Mouse (Mus musculus) heart, embryonic 11.5 days (tissue): ENCODE measurements at regions not wholly inside any gene's neighbourhood (a gene's known extent, or its start where the extent isn't known, plus 50 kb on each side); places are given as distances from the start of the nearest gene placed in this dataset.

ENCODE experiments used
- ATAC-seq: fragments of 200-750 bp; cut with Nextera tagmentation; replicated peaks from 2 replicates; pipeline ENCODE4 v1.8.0; 2017; ENCODE audit warnings: moderate library complexity; ENCODE audit not compliant: insufficient number of reproducible peaks, low FRiP score, low TSS enrichment
- H3K27ac ChIP-seq: fragments of 300-500 bp; sonication (generic); 2 replicates; pipeline ENCODE4 v1.5.1; 2014; ENCODE audit warnings: mild to moderate bottlenecking, low read depth, low read length
- H3K27me3 ChIP-seq: fragments of 300-500 bp; sonication (generic); 2 replicates; pipeline ENCODE4 v1.6.1; 2014; ENCODE audit warnings: mild to moderate bottlenecking, low read length, mixed read lengths; ENCODE audit not compliant: control insufficient read depth, insufficient read depth
- H3K36me3 ChIP-seq: fragments of 300-500 bp; sonication (generic); 2 replicates; pipeline ENCODE4 v1.6.1; 2014; ENCODE audit warnings: mild to moderate bottlenecking, low read length, moderate library complexity, mixed read lengths; ENCODE audit not compliant: control insufficient read depth, insufficient read depth
- H3K4me1 ChIP-seq: fragments of 300-500 bp; sonication (generic); 2 replicates; pipeline ENCODE4 v1.6.1; 2014; ENCODE audit warnings: low read length; ENCODE audit not compliant: control insufficient read depth, insufficient read depth
- H3K4me2 ChIP-seq: fragments of 300-500 bp; sonication (generic); 2 replicates; pipeline ENCODE4 v1.6.1; 2014; ENCODE audit warnings: mild to moderate bottlenecking, moderate library complexity
- H3K4me3 ChIP-seq: fragments of 300-500 bp; sonication (generic); 2 replicates; pipeline ENCODE4 v1.5.1; 2014; ENCODE audit warnings: low read depth, low read length
- H3K9ac ChIP-seq: fragments of 300-500 bp; sonication (generic); 2 replicates; pipeline ENCODE4 v1.6.1; 2014; ENCODE audit warnings: mild to moderate bottlenecking, low read depth, low read length, moderate library complexity
- H3K9me3 ChIP-seq: fragments of 300-500 bp; sonication (generic); replicated peaks from 2 replicates; pipeline ENCODE4 v1.6.1; 2016; ENCODE audit warnings: low read length; ENCODE audit not compliant: control insufficient read depth
- WGBS: fragments of 180-500 bp; shearing (Covaris S2); extraction: QIAGEN DNeasy Blood & Tissue Kit; methylation state at CpG from one replicate; pipeline ENCODE4 v1.1.7; 2014; ENCODE audit not compliant: insufficient replicate concordance; 5-methylcytosine and 5-hydroxymethylcytosine counted together

DNA sequence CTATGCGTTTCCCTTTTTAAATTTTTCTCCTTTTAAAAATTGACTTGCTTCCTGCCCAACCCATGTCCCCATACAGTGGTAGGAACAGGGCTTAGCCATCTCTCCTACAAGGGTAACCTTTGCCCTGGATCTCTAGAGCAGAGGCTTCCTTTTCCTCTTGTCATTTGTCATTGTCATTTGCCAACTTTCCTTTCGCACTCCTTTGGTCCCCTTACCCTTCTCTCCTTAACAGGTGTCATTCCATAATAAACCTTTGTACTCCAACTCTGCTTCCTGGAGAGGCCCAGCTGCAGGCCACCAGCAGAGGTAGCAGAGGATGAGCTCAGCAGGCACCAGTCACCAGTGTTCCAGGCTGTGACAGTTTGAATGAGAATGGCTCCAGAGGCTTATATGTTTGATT, 347.4 kb upstream of the Id2 start:
- Histone ChIP-seq H3K36me3 (no peaks in the 10 kb centered on the region), H3K4me1 (no peaks in the 10 kb centered on the region), H3K9ac (no peak overlapping the region), H3K27ac (no peak overlapping the region), H3K4me3 (no peak overlapping the region), H3K4me2 (no peak overlapping the region), H3K27me3 (no peaks in the 10 kb centered on the region), H3K9me3 (no peaks in the 10 kb centered on the region)
- no peak for ATAC-seq
- 69% methylated on average over 2 of the region's 2 CpGs for WGBS

DNA sequence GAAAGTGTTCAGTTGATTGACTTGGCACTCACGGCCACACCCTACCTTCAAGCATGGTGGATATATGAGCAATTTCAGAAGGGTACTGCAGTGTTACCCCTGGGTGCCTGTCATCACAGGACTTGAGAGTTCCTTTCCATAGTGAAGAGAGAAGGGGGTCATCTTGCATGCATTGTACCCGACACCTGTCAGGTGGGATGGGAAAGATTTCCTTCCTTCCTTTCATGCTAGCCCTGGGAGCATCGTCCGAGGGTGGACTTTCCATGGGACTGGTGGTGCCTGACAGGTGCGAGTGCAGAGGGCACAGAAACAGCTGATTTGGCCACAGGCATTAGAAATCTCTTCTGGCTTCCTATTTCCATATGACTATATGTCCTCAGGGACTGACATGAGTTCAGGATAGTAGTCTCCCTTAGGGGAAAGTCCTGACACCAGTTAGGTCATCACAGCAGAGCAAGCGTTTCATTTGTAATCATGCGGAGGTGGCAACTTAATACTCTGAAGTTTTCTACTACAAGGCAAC, 342.1 kb upstream of the Id2 start:
- Histone ChIP-seq H3K4me1 (no peaks in the 10 kb centered on the region), H3K9me3 (no peaks in the 10 kb centered on the region), H3K27me3 (no peaks in the 10 kb centered on the region), H3K4me3 (no peak overlapping the region), H3K4me2 (no peak overlapping the region), H3K27ac (no peak overlapping the region), H3K36me3 (no peaks in the 10 kb centered on the region), H3K9ac (no peak overlapping the region)
- ATAC-seq, result no peak
- 85% methylated on average over 7 of the region's 7 CpGs for WGBS

DNA sequence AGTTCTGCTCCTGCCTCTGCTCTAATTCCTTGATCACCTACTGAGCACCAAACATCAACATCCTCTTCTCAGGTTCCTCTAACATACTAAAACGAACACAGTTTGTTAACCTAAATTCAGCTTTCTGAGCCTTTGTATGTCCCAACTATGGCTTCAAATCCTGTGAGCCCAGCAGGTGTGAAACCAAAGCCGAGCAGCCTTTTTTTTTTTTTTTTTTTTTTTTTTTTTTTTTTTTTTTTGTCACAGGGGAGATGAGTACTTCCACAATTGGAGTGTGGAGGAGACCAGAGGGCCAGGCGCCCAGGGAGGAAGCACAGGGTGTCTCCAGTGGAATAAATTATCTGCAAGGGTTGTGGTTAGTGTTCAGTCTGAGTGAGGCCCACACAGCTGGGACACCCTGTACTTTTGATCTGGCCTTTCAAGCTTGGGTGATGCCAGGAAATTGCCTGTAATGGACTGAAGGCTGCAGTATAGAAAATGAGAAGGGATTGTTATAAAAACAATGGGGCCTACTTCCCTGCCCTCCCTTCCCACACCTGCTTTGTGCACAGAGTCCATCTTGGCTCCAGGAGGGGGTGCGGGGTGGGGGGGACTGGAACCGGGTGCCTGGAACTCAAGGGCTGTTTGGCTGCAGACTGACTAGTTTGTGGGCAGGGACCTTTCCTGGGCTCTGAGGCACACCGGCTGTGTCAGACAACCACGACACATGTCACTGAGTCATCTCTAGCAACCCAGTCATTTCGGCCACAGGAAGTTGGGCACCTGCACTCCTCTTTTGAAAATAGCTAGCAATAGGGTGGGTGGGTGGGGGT, 341.5 kb upstream of the Id2 start:
- ATAC-seq, result no peak
- no peak overlapping the region for H3K4me3 ChIP-seq
- H3K27me3 ChIP-seq, result no peaks in the 10 kb centered on the region
- no peaks in the 10 kb centered on the region for H3K4me1 ChIP-seq
- no peak overlapping the region for H3K4me2 ChIP-seq
- H3K27ac ChIP-seq, result no peak overlapping the region
- WGBS, result 74% methylated on average over 8 of the region's 8 CpGs
- H3K36me3 ChIP-seq, result no peaks in the 10 kb centered on the region
- no peaks in the 10 kb centered on the region for H3K9me3 ChIP-seq
- H3K9ac ChIP-seq, result no peak overlapping the region

DNA sequence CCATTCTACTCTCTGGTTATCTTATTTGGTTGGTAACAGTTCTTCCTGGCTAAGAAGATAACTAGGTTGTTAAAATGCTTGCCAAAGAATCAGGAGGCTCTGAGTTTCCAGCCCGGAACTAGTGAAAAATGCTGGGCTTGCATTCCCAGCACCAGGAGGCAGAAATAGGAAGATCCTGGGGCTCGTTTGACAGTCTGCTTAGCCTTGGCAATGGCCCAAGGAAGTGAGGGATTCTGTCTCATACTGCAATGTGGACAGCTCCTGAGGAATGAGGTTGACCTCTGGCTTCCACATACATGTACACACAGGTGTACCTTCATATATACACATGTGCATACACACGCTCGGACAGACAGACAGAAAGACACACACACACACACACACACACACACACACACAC, 340.6 kb upstream of the Id2 start:
- Histone ChIP-seq H3K4me1 (no peaks in the 10 kb centered on the region), H3K4me3 (no peak overlapping the region), H3K4me2 (no peak overlapping the region), H3K36me3 (no peaks in the 10 kb centered on the region), H3K27ac (no peak overlapping the region), H3K9me3 (no peaks in the 10 kb centered on the region), H3K9ac (no peak overlapping the region), H3K27me3 (no peaks in the 10 kb centered on the region)
- ATAC-seq, result no peak
- WGBS, result 62% methylated on average over 4 of the region's 4 CpGs

DNA sequence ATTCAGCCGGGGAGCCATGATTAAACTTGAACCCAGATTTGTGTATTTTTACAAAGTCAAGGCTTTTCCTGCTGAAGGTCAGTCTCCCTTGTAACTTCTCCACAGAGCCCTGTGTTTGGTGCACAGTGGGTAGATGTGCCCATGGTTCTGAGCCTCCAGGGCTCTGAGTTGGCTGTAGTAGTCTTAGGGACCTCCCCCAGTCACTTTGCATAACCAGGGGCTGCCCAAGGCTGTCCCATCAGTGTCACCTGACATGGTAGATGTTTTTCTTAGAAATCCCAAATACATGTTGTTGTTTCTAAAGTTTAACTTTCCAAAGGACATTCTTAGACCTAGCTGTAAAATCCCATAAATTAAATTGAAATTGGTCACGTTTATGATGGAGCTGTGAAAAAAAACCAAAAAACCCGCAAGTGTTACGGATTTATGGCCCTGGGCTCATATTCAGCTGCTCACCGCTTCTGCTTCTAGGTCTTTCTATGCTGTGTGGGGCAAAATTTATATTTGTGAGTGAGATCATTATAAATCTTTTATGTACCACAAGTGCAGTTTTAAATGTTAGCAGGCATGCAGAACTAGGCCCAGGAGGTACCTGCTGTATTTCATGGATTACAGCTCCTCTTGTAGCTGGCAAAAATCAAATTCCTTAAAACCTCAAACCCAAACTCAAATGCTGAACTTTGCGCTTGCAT, 339.4 kb upstream of the Id2 start:
- Histone ChIP-seq H3K27me3 (no peaks in the 10 kb centered on the region), H3K36me3 (no peaks in the 10 kb centered on the region), H3K4me2 (no peak overlapping the region), H3K4me1 (no peaks in the 10 kb centered on the region), H3K9ac (no peak overlapping the region), H3K27ac (no peak overlapping the region), H3K4me3 (no peak overlapping the region), H3K9me3 (no peaks in the 10 kb centered on the region)
- no peak for ATAC-seq
- WGBS, result 89% methylated on average over 6 of the region's 6 CpGs

DNA sequence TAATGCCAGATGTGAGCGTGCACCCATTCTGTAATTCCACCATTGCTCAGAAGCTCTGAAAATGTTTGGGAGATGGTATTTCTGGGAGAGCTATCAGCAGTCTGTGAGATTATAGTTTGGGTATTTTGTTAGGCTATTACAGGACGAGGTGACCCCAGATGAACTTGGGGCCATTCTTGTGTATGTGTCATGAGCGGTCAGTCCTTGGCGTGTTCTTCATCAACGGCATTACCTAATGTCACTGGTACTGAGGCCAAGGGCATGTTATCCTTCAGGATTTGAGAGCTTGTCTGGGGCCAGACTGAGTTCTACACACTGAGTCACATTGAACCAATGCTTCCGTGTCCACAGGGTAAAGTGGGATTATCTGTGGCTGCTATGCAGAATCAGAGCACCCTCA, 335.9 kb upstream of the Id2 start:
- Histone ChIP-seq H3K27me3 (no peaks in the 10 kb centered on the region), H3K4me2 (no peak overlapping the region), H3K4me3 (no peak overlapping the region), H3K27ac (no peak overlapping the region), H3K36me3 (no peaks in the 10 kb centered on the region), H3K4me1 (no peaks in the 10 kb centered on the region), H3K9ac (no peak overlapping the region), H3K9me3 (no peaks in the 10 kb centered on the region)
- ATAC-seq, result no peak
- WGBS, result 84% methylated on average over 6 of the region's 6 CpGs

DNA sequence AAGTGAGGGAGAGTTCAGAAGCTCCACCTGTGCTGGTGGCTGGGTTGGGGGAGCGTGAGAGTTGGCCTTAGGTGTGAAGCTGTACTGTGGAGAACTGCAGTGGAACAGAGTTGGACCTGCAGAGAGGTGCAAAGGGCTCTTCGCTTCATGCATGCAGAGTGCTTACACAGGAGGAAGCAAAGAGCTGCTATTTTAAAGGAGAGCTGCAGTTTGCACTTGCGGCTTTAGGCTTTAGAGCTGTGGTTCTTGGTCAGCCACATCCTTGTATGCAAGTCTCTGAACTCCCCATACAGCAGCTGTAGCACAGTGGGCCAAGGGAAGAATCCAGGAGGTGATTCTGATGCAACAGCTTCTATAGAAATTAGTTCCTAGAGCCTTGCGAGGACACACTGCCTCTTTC, 334.0 kb upstream of the Id2 start:
- H3K27me3 ChIP-seq, result no peaks in the 10 kb centered on the region
- H3K9me3 ChIP-seq, result no peaks in the 10 kb centered on the region
- H3K4me3 ChIP-seq, result no peak overlapping the region
- no peak for ATAC-seq
- H3K4me2 ChIP-seq, result no peak overlapping the region
- H3K27ac ChIP-seq, result no peak overlapping the region
- H3K36me3 ChIP-seq, result no peaks in the 10 kb centered on the region
- 86% methylated on average over 4 of the region's 4 CpGs for WGBS
- no peak overlapping the region for H3K9ac ChIP-seq
- no peaks in the 10 kb centered on the region for H3K4me1 ChIP-seq

DNA sequence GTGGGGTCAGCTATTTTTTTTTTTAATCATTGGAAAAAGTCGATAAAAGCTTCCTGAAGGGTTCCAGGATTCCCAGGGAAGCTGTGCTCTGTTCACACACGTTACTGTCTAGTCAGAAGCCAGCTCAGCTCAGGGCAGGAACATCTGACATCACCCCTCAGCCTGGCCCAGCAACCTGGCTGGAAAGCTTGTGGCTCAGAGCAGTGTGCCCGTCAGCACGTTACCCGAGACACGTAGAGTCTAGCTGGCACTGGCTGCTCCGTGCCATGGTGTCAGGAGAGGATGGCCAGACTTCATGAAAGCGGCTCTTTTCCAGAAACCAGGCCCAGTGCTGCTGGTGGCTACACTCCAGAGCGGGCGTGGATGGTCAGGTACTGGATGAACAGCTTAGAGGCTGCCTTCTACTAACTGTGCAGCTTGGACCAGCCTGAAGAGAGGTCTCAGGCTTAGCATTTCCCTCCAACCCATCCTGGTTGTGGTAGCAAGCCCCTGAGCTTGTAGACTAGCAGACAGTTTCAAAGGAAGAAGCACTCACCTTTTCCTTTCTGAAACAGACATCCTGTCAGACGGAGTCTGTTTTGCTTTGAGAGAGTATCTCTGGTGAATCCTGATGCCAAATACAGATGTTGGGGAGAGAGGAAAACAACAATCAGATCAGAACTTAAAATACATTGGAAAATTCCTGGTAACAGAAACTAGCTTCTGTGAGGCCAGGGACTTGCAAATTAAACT, 331.1 kb upstream of the Id2 start:
- ATAC-seq, result no peak
- H3K36me3 ChIP-seq, result no peaks in the 10 kb centered on the region
- H3K27me3 ChIP-seq, result no peaks in the 10 kb centered on the region
- WGBS, result 72% methylated on average over 11 of the region's 11 CpGs
- H3K4me2 ChIP-seq, result no peak overlapping the region
- no peaks in the 10 kb centered on the region for H3K9me3 ChIP-seq
- no peak overlapping the region for H3K27ac ChIP-seq
- no peaks in the 10 kb centered on the region for H3K4me1 ChIP-seq
- no peak overlapping the region for H3K4me3 ChIP-seq
- no peak overlapping the region for H3K9ac ChIP-seq
